7 mouse cellular contexts compared by ENCODE assay signal in genomic region chr6:30509265-30510239, GRCm38 (mm10). TPM values are rescaled to one million over a fixed set of nuclear protein-coding genes. Genes with fewer than 3 reads are reported as not detected.
DNase-seq lines count a peak whose midpoint lies in the region; ATAC-seq lines count a peak whose summit lies in the region.

Gene Tmem209 (minus strand): TSS chr6:30509783.
Gene Ssmem1 (plus strand): TSS chr6:30509849.

- H3K36me3 ChIP-seq in embryonic facial prominence, embryonic 11.5 days (replicated peaks; ENCODE audit: control insufficient read depth, insufficient read depth, low read depth, low read length) = no peaks in the 10 kb centered on the region
- H3K36me3 ChIP-seq in limb, embryonic 10.5 days = peaks cover 31% of the 10 kb centered on the region
- peaks cover 17% of the 10 kb centered on the region for H3K36me3 ChIP-seq in midbrain, embryonic 13.5 days

- H3K4me1 ChIP-seq in embryonic facial prominence, embryonic 11.5 days (ENCODE audit: control insufficient read depth, insufficient read depth, low read length) = no peaks in the 10 kb centered on the region
- peaks cover 30% of the 10 kb centered on the region for H3K4me1 ChIP-seq in limb, embryonic 10.5 days
- H3K4me1 ChIP-seq in midbrain, embryonic 13.5 days (replicated peaks) = peaks cover 8% of the 10 kb centered on the region

- peak; percentile 100 for DNase-seq in adrenal gland, postnatal 14 days
- peak; percentile 100 for DNase-seq in embryonic facial prominence, embryonic 11.5 days (ENCODE audit: low spot score)
- DNase-seq in kidney, adult 11 months = peak; percentile 98
- DNase-seq in limb, embryonic 10.5 days (ENCODE audit: low spot score) = peak; percentile 100
- peak; percentile 97 for DNase-seq in spleen, adult 12 weeks (ENCODE audit: low spot score)

- ATAC-seq in embryonic facial prominence, embryonic 11.5 days (replicated peaks; ENCODE audit: insufficient number of reproducible peaks, low FRiP score, low TSS enrichment, low read depth) = peak; percentile 95
- peak; percentile 99 for ATAC-seq in granulocyte monocyte progenitor cell, adult 5-6 weeks (replicated peaks; ENCODE audit: poor library complexity, severe bottlenecking)
- ATAC-seq in midbrain, embryonic 13.5 days = peak; percentile 99

- no peaks in the 10 kb centered on the region for H3K27me3 ChIP-seq in embryonic facial prominence, embryonic 11.5 days (ENCODE audit: control insufficient read depth, insufficient read depth, low read length)
- H3K27me3 ChIP-seq in limb, embryonic 10.5 days (ENCODE audit: low read depth, poor library complexity, severe bottlenecking) = no peaks in the 10 kb centered on the region
- no peaks in the 10 kb centered on the region for H3K27me3 ChIP-seq in midbrain, embryonic 13.5 days

- peak within 1 kb of the TSS; percentile 39 for H3K4me3 ChIP-seq in embryonic facial prominence, embryonic 11.5 days (ENCODE audit: low read depth, low read length)
- peak within 1 kb of the TSS; percentile 65 for H3K4me3 ChIP-seq in limb, embryonic 10.5 days
- H3K4me3 ChIP-seq in midbrain, embryonic 13.5 days (replicated peaks) = peak within 1 kb of the TSS; percentile 56

- WGBS in embryonic facial prominence, embryonic 11.5 days = under 1% methylated on average over 37 of the region's 37 CpGs
- under 1% methylated on average over 37 of the region's 37 CpGs for WGBS in limb, embryonic 10.5 days
- WGBS in midbrain, embryonic 13.5 days = under 1% methylated on average over 37 of the region's 37 CpGs

- H3K27ac ChIP-seq in embryonic facial prominence, embryonic 11.5 days (replicated peaks; ENCODE audit: low read depth, low read length) = peak within 1 kb of the TSS; percentile 96
- peak within 1 kb of the TSS; percentile 98 for H3K27ac ChIP-seq in limb, embryonic 10.5 days
- H3K27ac ChIP-seq in midbrain, embryonic 13.5 days = peak within 1 kb of the TSS; percentile 91

- H3K4me2 ChIP-seq in embryonic facial prominence, embryonic 11.5 days (ENCODE audit: low read depth, low read length) = peak within 1 kb of the TSS; percentile 40
- peak within 1 kb of the TSS; percentile 67 for H3K4me2 ChIP-seq in midbrain, embryonic 13.5 days (replicated peaks)

- H3K9ac ChIP-seq in embryonic facial prominence, embryonic 11.5 days (replicated peaks; ENCODE audit: low read length) = peak within 1 kb of the TSS; percentile 87
- H3K9ac ChIP-seq in midbrain, embryonic 13.5 days (replicated peaks) = peak within 1 kb of the TSS; percentile 73

- H3K9me3 ChIP-seq in embryonic facial prominence, embryonic 11.5 days (replicated peaks; ENCODE audit: control insufficient read depth, low read length) = no peaks in the 10 kb centered on the region
- no peaks in the 10 kb centered on the region for H3K9me3 ChIP-seq in limb, embryonic 10.5 days (replicated peaks)
- no peaks in the 10 kb centered on the region for H3K9me3 ChIP-seq in midbrain, embryonic 13.5 days

RNA-seq across cellular contexts. Expression of gene Tmem209, which starts in this region (rescaled TPM):
- 24.1 and 24.7 TPM in 2 replicates for total RNA-seq in adrenal gland, postnatal 14 days (2021)
- 44.1 TPM in 2 replicates for polyA plus RNA-seq in embryonic facial prominence, embryonic 11.5 days (2014; fragmentation: Nextera tagmentation; extraction: Ambion mirVana)
- 45.0 and 65.8 TPM in 2 replicates for total RNA-seq in granulocyte monocyte progenitor cell, adult 5-6 weeks (2014; fragmentation: Nextera tagmentation)
- total RNA-seq in granulocyte monocyte progenitor cell, adult 5-6 weeks (2017) = 34.0 and 38.2 TPM in 2 replicates
- polyA plus RNA-seq in limb, embryonic 10.5 days (2016; fragmentation: Nextera tagmentation; extraction: Ambion mirVana) = 45.7 and 51.6 TPM in 2 replicates
- polyA plus RNA-seq in midbrain, embryonic 13.5 days (2015; fragmentation: Nextera tagmentation; extraction: Ambion mirVana) = 42.0 and 42.1 TPM in 2 replicates

RNA-seq across cellular contexts. Expression of gene Ssmem1, which starts in this region (rescaled TPM):
- total RNA-seq in adrenal gland, postnatal 14 days (2021) = 0.33 TPM in 1 of 2 replicates, not detected in the other
- 0.15 and 0.36 TPM in 2 replicates for polyA plus RNA-seq in embryonic facial prominence, embryonic 11.5 days (2014; fragmentation: Nextera tagmentation; extraction: Ambion mirVana)
- total RNA-seq in granulocyte monocyte progenitor cell, adult 5-6 weeks (2014; fragmentation: Nextera tagmentation) = not detected in 2 replicates
- 0.21 TPM in 1 of 2 replicates, not detected in the other for total RNA-seq in granulocyte monocyte progenitor cell, adult 5-6 weeks (2017)
- polyA plus RNA-seq in limb, embryonic 10.5 days (2016; fragmentation: Nextera tagmentation; extraction: Ambion mirVana) = 0.38 and 0.59 TPM in 2 replicates
- 0.31 TPM in 1 of 2 replicates, not detected in the other for polyA plus RNA-seq in midbrain, embryonic 13.5 days (2015; fragmentation: Nextera tagmentation; extraction: Ambion mirVana)

Comparison
In these comparisons a context has a peak if more than half of its experiments do, and no peak if none do; other contexts are left out.
1. Peak in every context shown above with its lines: DNase-seq, ATAC-seq, H3K4me3 ChIP-seq and H3K27ac ChIP-seq.